Mouse (Mus musculus) E14TG2a.4 (cell line): ENCODE data around the gene Spindoc.

ENCODE experiments used
- H3K27me3 ChIP-seq: 2 replicates; pipeline ENCODE4 v1.6.1; 2014; ENCODE audit warnings: low read length, control low read depth; ENCODE audit not compliant: insufficient read depth
- H3K36me3 ChIP-seq: 2 replicates; pipeline ENCODE4 v1.6.1; 2014; ENCODE audit warnings: low read length, control low read depth; ENCODE audit not compliant: insufficient read depth
- H3K4me1 ChIP-seq: replicated peaks from 2 replicates; pipeline ENCODE4 v1.6.1; 2014; ENCODE audit warnings: low read depth, low read length, control low read depth
- H3K4me3 ChIP-seq: replicated peaks from 2 replicates; pipeline ENCODE4 v1.5.1; 2014; ENCODE audit warnings: mild to moderate bottlenecking, low read length
- H3K9me3 ChIP-seq: 2 replicates; pipeline ENCODE4 v1.6.1; 2014; ENCODE audit warnings: low read length, control low read depth
- CTCF ChIP-seq: conservative IDR thresholded peaks from 2 replicates; pipeline ENCODE4 v1.5.1; 2014; ENCODE audit warnings: low read length
- NANOG ChIP-seq: IDR thresholded peaks from 2 replicates; pipeline ENCODE4 v1.6.1; 2014; ENCODE audit warnings: borderline replicate concordance, low read length, mixed read lengths
- POU5F1 ChIP-seq: IDR thresholded peaks from 2 replicates; pipeline ENCODE4 v1.6.1; 2014; ENCODE audit warnings: low read length, borderline replicate concordance

Gene Spindoc

GRCm38 (mm10) chr19:7310704-7311103 lies 72.1 kb downstream of the Spindoc start:
- TF ChIP-seq NANOG, result no peak
- no peak for TF ChIP-seq POU5F1
- TF ChIP-seq CTCF, result no peak
- Histone ChIP-seq H3K36me3 (peaks cover 28% of the 10 kb centered on the region), H3K27me3 (no peaks in the 10 kb centered on the region), H3K9me3 (no peaks in the 10 kb centered on the region), H3K4me3 (peak overlapping the region; percentile 54), H3K4me1 (peaks cover 96% of the 10 kb centered on the region)

DNA sequence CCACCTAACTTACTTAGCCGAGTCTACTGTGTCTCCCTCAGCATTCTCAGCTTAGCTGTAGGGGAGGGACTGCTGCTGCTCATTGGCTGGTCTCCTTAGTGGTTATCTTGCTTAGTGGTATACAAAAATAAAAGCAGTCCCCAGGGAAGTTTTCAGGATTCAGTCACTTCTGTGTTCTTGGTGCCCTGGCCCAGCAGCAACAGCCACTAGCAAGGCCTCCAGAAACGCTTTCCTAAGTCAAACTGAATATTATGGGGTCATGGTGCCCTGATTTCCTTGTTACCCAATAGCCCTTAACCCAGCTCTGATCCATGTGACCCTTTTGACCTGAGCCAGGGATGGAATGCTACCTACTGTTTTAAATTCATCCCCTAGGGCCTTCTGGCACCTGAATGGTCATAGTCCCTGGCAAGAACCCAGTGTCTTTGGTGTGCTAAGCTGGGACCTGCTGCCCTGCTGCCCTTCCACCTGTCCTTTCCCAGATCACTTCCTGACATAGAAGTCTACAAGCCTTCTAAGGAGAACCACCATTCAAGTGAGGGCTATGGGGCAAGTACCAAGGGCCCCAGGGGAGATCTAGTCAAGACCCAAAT lies 73.0 kb downstream of the Spindoc start:
- Histone ChIP-seq H3K4me3 (peak overlapping the region; percentile 54; the same call in 1 of the 2 replicates), H3K36me3 (peaks cover 32% of the 10 kb centered on the region), H3K9me3 (no peaks in the 10 kb centered on the region), H3K4me1 (peaks cover 95% of the 10 kb centered on the region), H3K27me3 (no peaks in the 10 kb centered on the region)
- no peak for TF ChIP-seq CTCF
- TF ChIP-seq NANOG, result no peak
- TF ChIP-seq POU5F1, result no peak

GRCm38 (mm10) chr19:7307995-7308770 lies 74.6 kb downstream of the Spindoc start:
- peaks cover 42% of the 10 kb centered on the region for H3K36me3 ChIP-seq
- H3K27me3 ChIP-seq, result no peaks in the 10 kb centered on the region
- H3K9me3 ChIP-seq, result no peaks in the 10 kb centered on the region
- no peak for TF ChIP-seq CTCF
- no peak for TF ChIP-seq NANOG
- no peak for TF ChIP-seq POU5F1
- no peak overlapping the region for H3K4me3 ChIP-seq
- H3K4me1 ChIP-seq, result peaks cover 91% of the 10 kb centered on the region

GRCm38 (mm10) chr19:7306968-7307367 lies 75.8 kb downstream of the Spindoc start:
- Histone ChIP-seq H3K4me1 (peaks cover 94% of the 10 kb centered on the region), H3K27me3 (no peaks in the 10 kb centered on the region), H3K4me3 (no peak overlapping the region), H3K36me3 (peaks cover 54% of the 10 kb centered on the region), H3K9me3 (no peaks in the 10 kb centered on the region)
- TF ChIP-seq POU5F1 (no peak), CTCF (no peak), NANOG (no peak)

GRCm38 (mm10) chr19:7305380-7306310 lies 77.1 kb downstream of the Spindoc start:
- no peak for TF ChIP-seq POU5F1
- no peak for TF ChIP-seq NANOG
- no peak for TF ChIP-seq CTCF
- no peak overlapping the region for H3K4me3 ChIP-seq
- peaks cover 87% of the 10 kb centered on the region for H3K4me1 ChIP-seq
- H3K9me3 ChIP-seq, result no peaks in the 10 kb centered on the region
- no peaks in the 10 kb centered on the region for H3K27me3 ChIP-seq
- peaks cover 67% of the 10 kb centered on the region for H3K36me3 ChIP-seq

DNA sequence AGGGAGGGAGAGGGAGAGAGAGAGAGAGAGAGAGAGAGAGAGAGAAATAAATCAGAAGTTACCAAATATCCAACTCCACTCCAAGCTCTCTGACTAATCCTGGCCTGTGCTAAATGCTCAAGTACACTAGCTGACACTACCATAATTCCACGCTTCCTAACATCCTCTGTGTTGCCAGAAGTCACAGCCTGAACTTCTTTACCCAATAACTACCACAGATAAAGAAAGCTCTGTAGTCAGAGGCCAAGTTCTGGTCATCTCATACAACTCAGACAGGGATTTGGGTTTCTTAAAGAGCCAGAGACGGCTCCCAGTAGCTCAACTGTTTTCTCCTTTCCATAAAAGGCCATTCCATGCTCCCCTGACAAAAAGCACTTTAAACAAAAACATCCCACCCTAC lies 78.0 kb downstream of the Spindoc start:
- Histone ChIP-seq H3K9me3 (no peaks in the 10 kb centered on the region), H3K4me1 (peaks cover 78% of the 10 kb centered on the region), H3K4me3 (no peak overlapping the region), H3K27me3 (no peaks in the 10 kb centered on the region), H3K36me3 (peaks cover 74% of the 10 kb centered on the region)
- TF ChIP-seq CTCF (no peak), NANOG (no peak), POU5F1 (no peak)
